Mouse (Mus musculus): Measurements from ENCODE around the gene Ankrd55.

DNA sequence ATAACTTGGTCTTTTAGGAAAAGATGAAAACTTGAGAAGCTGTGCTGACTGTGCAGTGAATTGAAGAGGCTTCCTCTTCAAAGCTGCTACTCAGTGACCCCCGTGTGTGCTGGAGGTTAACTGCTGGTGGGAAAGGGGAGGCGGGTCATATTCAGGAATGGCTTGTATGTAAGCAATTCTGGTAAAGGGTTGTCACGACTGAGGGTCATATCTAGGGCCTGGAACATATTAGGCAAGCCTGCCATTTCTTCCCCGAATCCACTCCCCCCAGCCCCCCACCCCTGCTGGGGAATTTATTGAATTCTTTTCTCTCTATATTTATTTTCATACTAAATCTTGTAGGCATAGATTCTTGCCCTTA lies 128.9 kb downstream of the Ankrd55 start:
- TF ChIP-seq CTCF (IDR thresholded peaks at IDR 0.05; ENCODE audit: control insufficient read depth, insufficient read depth, insufficient replicate concordance, low read depth, low read length) (no peak), POLR2A (IDR thresholded peaks at IDR 0.05; ENCODE audit: control insufficient read depth, low read depth, low read length) (no peak)

All from testis, adult 2 months (tissue).